Mouse (Mus musculus) E14TG2a.4 (cell line): ENCODE results near the gene Igsf10.

Experiments used
- CTCF ChIP-seq: conservative IDR thresholded peaks from 2 replicates; pipeline ENCODE4 v1.5.1; 2014; ENCODE audit warnings: low read length
- POU5F1 ChIP-seq: IDR thresholded peaks from 2 replicates; pipeline ENCODE4 v1.6.1; 2014; ENCODE audit warnings: low read length, borderline replicate concordance

- TF ChIP-seq CTCF (no peak), POU5F1 (no peak)
Measured at GRCm38 (mm10) chr3:59341647-59342427, 2.4 kb downstream of the Igsf10 start.
